9 mouse cellular contexts compared by ENCODE assay signal in genomic region chr3:158559131-158559658, GRCm38 (mm10). TPM values are rescaled to one million over a fixed set of nuclear protein-coding genes. Genes with fewer than 3 reads are reported as not detected.
DNase-seq lines count a peak whose midpoint lies in the region; ATAC-seq and TF ChIP-seq lines count a peak whose summit lies in the region.
"Had no signal": no experiment of that assay in that cellular context is flagged by ENCODE, and none has a peak within 500 bp of the region (broad histone marks: within the 10 kb centered on the region; RNA-seq: fewer than 3 reads in every experiment).

No protein-coding gene starts in this region.

- H3K27ac ChIP-seq in heart, postnatal 0 days (ENCODE audit: low read depth) = no peak overlapping the region
- H3K27ac ChIP-seq in hindbrain, embryonic 12.5 days = peak overlapping the region; percentile 89; the same call in 1 of the 2 replicates
- H3K27ac ChIP-seq in midbrain, postnatal 0 days (ENCODE audit: low read depth, low read length) = peak overlapping the region; percentile 96

- no peaks in the 10 kb centered on the region for H3K9me3 ChIP-seq in heart, postnatal 0 days (replicated peaks; ENCODE audit: control insufficient read depth, low read length)
- no peaks in the 10 kb centered on the region for H3K9me3 ChIP-seq in hindbrain, embryonic 12.5 days (replicated peaks)
- no peaks in the 10 kb centered on the region for H3K9me3 ChIP-seq in midbrain, postnatal 0 days (ENCODE audit: low read length)

- H3K27me3 ChIP-seq in heart, postnatal 0 days (ENCODE audit: control insufficient read depth, insufficient read depth, low read length) = peaks cover 41% of the 10 kb centered on the region
- H3K27me3 ChIP-seq in hindbrain, embryonic 12.5 days = peaks cover 16% of the 10 kb centered on the region; the same call in 1 of the 2 replicates
- H3K27me3 ChIP-seq in midbrain, postnatal 0 days (ENCODE audit: insufficient read depth, low read length) = no peaks in the 10 kb centered on the region

- no peak for TF ChIP-seq EP300 in heart, postnatal 0 days (IDR thresholded peaks at IDR 0.05; ENCODE audit: low read depth)

- no peak for DNase-seq in heart, postnatal 0 days (ENCODE audit: low spot score)
- no peak for DNase-seq in heart, postnatal 4 days
- peak; percentile 4 for DNase-seq in embryo, embryonic 10 days (ENCODE audit: low spot score)
- peak; percentile 14 for DNase-seq in midbrain, postnatal 0 days (ENCODE audit: low spot score)
- DNase-seq in gastrocnemius, postnatal 14 days = no peak
- DNase-seq in spleen, adult 12 weeks (ENCODE audit: low spot score) = no peak
- no peak for DNase-seq in urinary bladder, postnatal 25 days (ENCODE audit: low spot score)
- DNase-seq: lung, adult 2 months had no signal

- H3K9ac ChIP-seq in heart, postnatal 0 days (replicated peaks; ENCODE audit: low read depth, low read length) = no peak overlapping the region
- H3K9ac ChIP-seq in hindbrain, embryonic 12.5 days = peak overlapping the region; percentile 84; the same call in 1 of the 2 replicates
- H3K9ac ChIP-seq in midbrain, postnatal 0 days (replicated peaks; ENCODE audit: low read length, poor library complexity, severe bottlenecking) = peak overlapping the region; percentile 96

- intact Hi-C loops in gastrocnemius, postnatal 14 days (cut with DNase I; ENCODE audit: low total_unique reads) = no loop called here

- no peak for ATAC-seq in heart, postnatal 0 days (ENCODE audit: insufficient read depth, low read depth)
- no peak for ATAC-seq in hindbrain, embryonic 12.5 days (ENCODE audit: low FRiP score)
- ATAC-seq in midbrain, postnatal 0 days (ENCODE audit: low FRiP score) = no peak

- H3K4me2 ChIP-seq in heart, postnatal 0 days (ENCODE audit: low read depth, low read length) = peak overlapping the region; percentile 40; the same call in 1 of the 2 replicates
- H3K4me2 ChIP-seq in hindbrain, embryonic 12.5 days (replicated peaks) = peak overlapping the region; percentile 98
- H3K4me2 ChIP-seq in midbrain, postnatal 0 days (ENCODE audit: low read depth, low read length, poor library complexity, severe bottlenecking) = peak overlapping the region; percentile 67

- H3K36me3 ChIP-seq in heart, postnatal 0 days (replicated peaks; ENCODE audit: control insufficient read depth, insufficient read depth, low read length) = no peaks in the 10 kb centered on the region
- H3K36me3 ChIP-seq in hindbrain, embryonic 12.5 days = no peaks in the 10 kb centered on the region
- no peaks in the 10 kb centered on the region for H3K36me3 ChIP-seq in midbrain, postnatal 0 days (ENCODE audit: insufficient read depth, low read length)

- peaks cover 8% of the 10 kb centered on the region; the same call in 1 of the 2 replicates for H3K4me1 ChIP-seq in heart, postnatal 0 days (ENCODE audit: control insufficient read depth, insufficient read depth)
- 0 out of 2 replicates have a peak, but pooled peaks cover 12% of the 10 kb centered on the region for H3K4me1 ChIP-seq in hindbrain, embryonic 12.5 days
- no peaks in the 10 kb centered on the region for H3K4me1 ChIP-seq in midbrain, postnatal 0 days (ENCODE audit: insufficient read depth, low read length)

- H3K4me3 ChIP-seq in heart, postnatal 0 days (ENCODE audit: low read depth, low read length) = 0 out of 2 replicates have a peak overlapping the region, but pooled peaks have one; percentile 15
- H3K4me3 ChIP-seq in hindbrain, embryonic 12.5 days = peak overlapping the region; percentile 81
- peak overlapping the region; percentile 86 for H3K4me3 ChIP-seq in midbrain, postnatal 0 days (ENCODE audit: low read depth, low read length)

- TF ChIP-seq CTCF in heart, postnatal 0 days (IDR thresholded peaks at IDR 0.05; ENCODE audit: low read depth) = no peak
- peak; percentile 33; the same call in 1 of the 2 replicates for TF ChIP-seq CTCF in midbrain, postnatal 0 days (IDR thresholded peaks at IDR 0.05)

- 13% methylated on average over 5 of the region's 5 CpGs for WGBS in heart, postnatal 0 days
- 20% methylated on average over 5 of the region's 5 CpGs for WGBS in hindbrain, embryonic 12.5 days
- 10% methylated on average over 5 of the region's 5 CpGs for WGBS in midbrain, postnatal 0 days

RNA-seq across cellular contexts. Expression of gene Lrrc7, which starts 2.8 kb away (rescaled TPM):
- 0.04 TPM in 1 of 2 replicates, not detected in the other for total RNA-seq in heart, postnatal 0 days (2014; rRNA removed; ENCODE audit: low replicate concordance)
- polyA plus RNA-seq in heart, postnatal 0 days (2015; fragmentation: Nextera tagmentation; extraction: Ambion mirVana) = 0.03 TPM in 2 replicates
- total RNA-seq in heart, postnatal 4 days (2021) = under 1 TPM; 0.02 to 0.05 TPM
- polyA plus RNA-seq in hindbrain, embryonic 12.5 days (2016; fragmentation: Nextera tagmentation; extraction: Ambion mirVana) = 4.3 and 4.5 TPM in 2 replicates
- total RNA-seq in midbrain, postnatal 0 days (2014; rRNA removed) = 29.8 and 39.5 TPM in 2 replicates
- polyA plus RNA-seq in midbrain, postnatal 0 days (2015; fragmentation: Nextera tagmentation; extraction: Ambion mirVana) = 4.9 and 7.3 TPM in 2 replicates
- total RNA-seq in gastrocnemius, postnatal 14 days (2021) = under 1 TPM; 0.02 to 0.04 TPM
- polyA plus RNA-seq: lung, adult 2 months had no signal

Comparison
In these comparisons a context has a peak if more than half of its experiments do, and no peak if none do; other contexts are left out.
1. DNase-seq: peak in embryo, embryonic 10 days (single experiment) and midbrain, postnatal 0 days (single experiment); none in heart, postnatal 0 days (single experiment), heart, postnatal 4 days (single experiment), gastrocnemius, postnatal 14 days (single experiment), spleen, adult 12 weeks (single experiment) and urinary bladder, postnatal 25 days (single experiment).
2. H3K4me2 ChIP-seq: peak in every context shown above with its lines; median percentile 98 in hindbrain, embryonic 12.5 days; 67 in midbrain, postnatal 0 days; 40 in heart, postnatal 0 days.
3. H3K4me3 ChIP-seq: peak in every context shown above with its lines; median percentile 86 in midbrain, postnatal 0 days; 81 in hindbrain, embryonic 12.5 days; 15 in heart, postnatal 0 days.
4. RNA of gene Lrrc7, which starts 2.8 kb away (total RNA-seq): 29.8 to 39.5 TPM in midbrain, postnatal 0 days; 0.02 to 0.05 TPM in heart, postnatal 4 days, 0.02 to 0.04 TPM in gastrocnemius, postnatal 14 days and 0.04 TPM in heart, postnatal 0 days; every median in the first group is over 10 times any median in the second.